Mouse (Mus musculus) frontal cortex, postnatal 10 days (tissue): ENCODE data around the gene Supt3.

Experiments used
- DNase-seq, 2 experiments: peaks; one replicate each; pipeline ENCODE4 v3.0.0; 2022; ENCODE audit warnings: low spot score in 2 of 2, mixed read lengths in 1 of 2

Gene Supt3

GRCm38 (mm10) chr17:45123856-45124255 lies 346.9 kb downstream of the Supt3 start:
- DNase-seq: no peak

GRCm38 (mm10) chr17:45128611-45129010 lies 351.7 kb downstream of the Supt3 start:
- no peak for DNase-seq

GRCm38 (mm10) chr17:45133501-45134400 lies 356.8 kb downstream of the Supt3 start:
- no peak for DNase-seq

GRCm38 (mm10) chr17:45136491-45136890 lies 359.5 kb downstream of the Supt3 start:
- no peak for DNase-seq

GRCm38 (mm10) chr17:45143043-45143442 lies 366.1 kb downstream of the Supt3 start:
- no peak for DNase-seq

GRCm38 (mm10) chr17:45144656-45145055 lies 367.7 kb downstream of the Supt3 start:
- DNase-seq: no peak

GRCm38 (mm10) chr17:45151312-45151929 lies 374.5 kb downstream of the Supt3 start:
- DNase-seq: no peak

GRCm38 (mm10) chr17:45153721-45154120 lies 376.8 kb downstream of the Supt3 start:
- no peak for DNase-seq

GRCm38 (mm10) chr17:45158171-45158691 lies 381.3 kb downstream of the Supt3 start:
- DNase-seq: no peak

GRCm38 (mm10) chr17:45160651-45161050 lies 383.7 kb downstream of the Supt3 start:
- DNase-seq: no peak

GRCm38 (mm10) chr17:45165741-45166140 lies 388.8 kb downstream of the Supt3 start:
- DNase-seq: no peak
